Mouse (Mus musculus) forebrain, embryonic 14.5 days (tissue): ENCODE measurements at regions not wholly inside any gene's neighbourhood (a gene's known extent, or its start where the extent isn't known, plus 50 kb on each side); places are given as distances from the start of the nearest gene placed in this dataset.
"Not testable (repeated sequence)": the region's sequence is repeated elsewhere in the genome, so short reads cannot be mapped to it uniquely, and the experiment has no call there.

Source experiments
- ATAC-seq: fragments of 200-750 bp; cut with Nextera tagmentation; 2 replicates; pipeline ENCODE4 v1.8.0; 2017; ENCODE audit warnings: mild to moderate bottlenecking, moderate library complexity
- DNase-seq: peaks from one replicate; pipeline ENCODE4 v3.0.0-alpha.2; 2015; ENCODE audit warnings: low spot score
- H3K27ac ChIP-seq: fragments of 300-500 bp; sonication (generic); 2 replicates; pipeline ENCODE4 v1.5.1; 2014; ENCODE audit warnings: low read depth, mild to moderate bottlenecking, control low read depth, low read length, moderate library complexity
- H3K27me3 ChIP-seq: fragments of 300-500 bp; sonication (generic); replicated peaks from 2 replicates; pipeline ENCODE4 v1.6.1; 2014; ENCODE audit warnings: low read length, control low read depth, mixed read lengths; ENCODE audit not compliant: control insufficient read depth, insufficient read depth
- H3K36me3 ChIP-seq: fragments of 300-500 bp; sonication (generic); 2 replicates; pipeline ENCODE4 v1.6.1; 2014; ENCODE audit warnings: low read length, control low read depth; ENCODE audit not compliant: control insufficient read depth, insufficient read depth
- H3K4me1 ChIP-seq: fragments of 300-500 bp; sonication (generic); 2 replicates; pipeline ENCODE4 v1.6.1; 2014; ENCODE audit warnings: antibody characterized with exemption, low read length, control low read depth; ENCODE audit not compliant: control insufficient read depth, insufficient read depth
- H3K4me2 ChIP-seq: fragments of 300-500 bp; sonication (generic); 2 replicates; pipeline ENCODE4 v1.6.1; 2014; ENCODE audit warnings: mild to moderate bottlenecking, control low read depth, low read length
- H3K4me3 ChIP-seq: fragments of 300-500 bp; sonication (generic); 2 replicates; pipeline ENCODE4 v1.5.1; 2014; ENCODE audit warnings: low read depth, low read length, control low read depth
- H3K9ac ChIP-seq: fragments of 300-500 bp; sonication (generic); 2 replicates; pipeline ENCODE4 v1.6.1; 2014; ENCODE audit warnings: mild to moderate bottlenecking, low read length, control low read depth, moderate library complexity
- H3K9me3 ChIP-seq: fragments of 300-500 bp; sonication (generic); replicated peaks from 2 replicates; pipeline ENCODE4 v1.6.1; 2016; ENCODE audit warnings: low read length, control low read depth, mixed read lengths; ENCODE audit not compliant: control insufficient read depth
- WGBS: fragments of 180-500 bp; shearing (Covaris S2); extraction: QIAGEN DNeasy Blood & Tissue Kit; methylation state at CpG from one replicate; pipeline ENCODE4 v1.1.7; 2014; 5-methylcytosine and 5-hydroxymethylcytosine counted together

GRCm38 (mm10) chr1:176534417-176534816 lies 259.3 kb upstream of the Pld5 start:
- H3K9me3 ChIP-seq: no peaks in the 10 kb centered on the region
- H3K9ac ChIP-seq: no peak overlapping the region
- H3K4me2 ChIP-seq: no peak overlapping the region
- H3K27me3 ChIP-seq: no peaks in the 10 kb centered on the region
- ATAC-seq (no peak), DNase-seq (no peak)
- 91% methylated on average over 4 of the region's 4 CpGs for WGBS
- H3K4me1 ChIP-seq: no peaks in the 10 kb centered on the region
- no peak overlapping the region for H3K4me3 ChIP-seq
- H3K27ac ChIP-seq: no peak overlapping the region
- no peaks in the 10 kb centered on the region for H3K36me3 ChIP-seq

- WGBS: 62% methylated on average over 2 of the region's 2 CpGs
- no peaks in the 10 kb centered on the region for H3K4me1 ChIP-seq
- no peak overlapping the region for H3K4me3 ChIP-seq
- H3K4me2 ChIP-seq: no peak overlapping the region
- H3K27ac ChIP-seq: no peak overlapping the region
- ATAC-seq (no peak), DNase-seq (no peak)
- H3K9ac ChIP-seq: no peak overlapping the region
- no peaks in the 10 kb centered on the region for H3K9me3 ChIP-seq
- no peaks in the 10 kb centered on the region for H3K27me3 ChIP-seq
- no peaks in the 10 kb centered on the region for H3K36me3 ChIP-seq
Measured at GRCm38 (mm10) chr1:176529037-176529436, 253.9 kb upstream of the Pld5 start.

DNA sequence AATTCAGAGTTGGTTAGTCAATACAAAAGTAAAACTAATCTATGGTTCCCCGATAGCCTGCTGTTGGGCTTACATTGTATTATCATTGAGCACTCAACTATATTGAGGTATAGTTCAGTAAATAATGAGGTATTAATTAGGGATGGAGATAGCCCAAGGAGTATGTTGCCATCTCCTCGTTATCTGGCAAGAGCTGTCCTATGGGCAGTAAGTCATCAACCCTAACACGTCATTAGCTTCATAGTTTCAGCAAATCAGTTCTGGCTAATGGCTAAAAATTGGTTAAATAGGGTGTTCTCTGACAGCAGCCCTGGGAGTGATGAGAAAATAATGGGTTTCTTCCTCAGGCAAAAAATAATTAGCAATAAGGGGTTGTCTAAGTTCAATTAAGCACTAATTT lies 236.4 kb upstream of the Pld5 start:
- no peaks in the 10 kb centered on the region for H3K9me3 ChIP-seq
- no peak overlapping the region for H3K4me3 ChIP-seq
- WGBS: 28% methylated on average over 3 of the region's 3 CpGs
- ATAC-seq (no peak), DNase-seq (peak; percentile 12)
- 0 out of 2 replicates have a peak, but pooled peaks cover 2% of the 10 kb centered on the region for H3K4me1 ChIP-seq
- no peak overlapping the region for H3K27ac ChIP-seq
- no peaks in the 10 kb centered on the region for H3K27me3 ChIP-seq
- no peak overlapping the region for H3K9ac ChIP-seq
- no peak overlapping the region for H3K4me2 ChIP-seq
- H3K36me3 ChIP-seq: no peaks in the 10 kb centered on the region

DNA sequence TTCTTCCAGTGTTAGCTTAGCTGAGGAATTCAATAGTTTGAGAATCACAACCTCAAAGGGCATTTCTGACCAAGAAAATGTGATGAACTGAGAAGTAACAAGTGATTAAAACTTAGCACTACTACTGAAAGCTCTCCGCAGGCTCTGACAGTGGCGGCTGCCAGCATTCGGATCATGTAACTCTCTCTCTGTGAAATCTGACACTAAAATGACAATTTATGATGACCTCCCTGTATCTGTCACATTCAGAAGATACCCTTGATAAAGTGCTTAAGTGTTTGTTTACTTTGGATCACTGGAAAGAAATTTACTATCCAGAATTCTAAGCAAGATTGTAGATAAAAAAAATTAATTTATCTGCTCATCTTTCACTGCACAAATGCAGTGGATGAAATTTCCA lies 230.3 kb upstream of the Pld5 start:
- Histone ChIP-seq H3K4me1 (no peaks in the 10 kb centered on the region), H3K36me3 (no peaks in the 10 kb centered on the region), H3K27me3 (no peaks in the 10 kb centered on the region), H3K9ac (no peak overlapping the region), H3K4me3 (no peak overlapping the region), H3K27ac (no peak overlapping the region), H3K4me2 (no peak overlapping the region), H3K9me3 (no peaks in the 10 kb centered on the region)
- DNase-seq: no peak
- no peak for ATAC-seq
- 91% methylated on average over 3 of the region's 3 CpGs for WGBS

GRCm38 (mm10) chr1:176504731-176505130 lies 229.6 kb upstream of the Pld5 start:
- not testable (repeated sequence) for H3K27me3 ChIP-seq, H3K27ac ChIP-seq, ATAC-seq, H3K4me1 ChIP-seq, H3K9ac ChIP-seq, DNase-seq, H3K9me3 ChIP-seq, H3K4me2 ChIP-seq, H3K36me3 ChIP-seq, H3K4me3 ChIP-seq
- WGBS: 80% methylated on average over 6 of the region's 6 CpGs

- H3K4me1 ChIP-seq: no peaks in the 10 kb centered on the region
- no peaks in the 10 kb centered on the region for H3K36me3 ChIP-seq
- ATAC-seq (no peak), DNase-seq (no peak)
- H3K9me3 ChIP-seq: no peaks in the 10 kb centered on the region
- H3K27me3 ChIP-seq: no peaks in the 10 kb centered on the region
- no peak overlapping the region for H3K27ac ChIP-seq
- H3K9ac ChIP-seq: no peak overlapping the region
- H3K4me3 ChIP-seq: no peak overlapping the region
- H3K4me2 ChIP-seq: no peak overlapping the region
- WGBS: 92% methylated on average over 6 of the region's 6 CpGs
Measured at GRCm38 (mm10) chr1:176499010-176499650, 224.0 kb upstream of the Pld5 start.

DNA sequence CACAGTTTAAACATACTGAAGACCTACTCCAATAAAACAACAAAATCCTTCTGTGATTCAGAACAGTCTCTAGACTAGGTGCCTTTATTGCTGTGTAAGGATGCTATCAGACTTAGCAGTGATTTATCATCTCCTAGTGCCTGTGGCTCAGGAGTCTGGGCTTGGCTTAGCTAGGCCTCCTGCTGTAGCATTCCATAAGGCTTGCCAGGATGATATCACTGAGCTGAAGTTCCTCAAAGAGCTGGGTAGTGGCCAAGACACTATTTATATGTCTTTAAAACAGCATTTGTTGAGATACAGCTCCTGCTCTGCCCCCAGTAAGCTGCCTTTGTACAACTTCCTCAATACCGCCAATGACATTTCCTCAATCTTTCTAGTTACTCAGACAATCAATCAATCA lies 193.4 kb upstream of the Pld5 start:
- no peaks in the 10 kb centered on the region for H3K4me1 ChIP-seq
- H3K9ac ChIP-seq: no peak overlapping the region
- no peak overlapping the region for H3K4me3 ChIP-seq
- no peak overlapping the region for H3K27ac ChIP-seq
- no peaks in the 10 kb centered on the region for H3K27me3 ChIP-seq
- 96% methylated on average over 1 of the region's 1 CpGs for WGBS
- ATAC-seq (no peak), DNase-seq (no peak)
- no peaks in the 10 kb centered on the region for H3K36me3 ChIP-seq
- no peaks in the 10 kb centered on the region for H3K9me3 ChIP-seq
- H3K4me2 ChIP-seq: no peak overlapping the region

DNA sequence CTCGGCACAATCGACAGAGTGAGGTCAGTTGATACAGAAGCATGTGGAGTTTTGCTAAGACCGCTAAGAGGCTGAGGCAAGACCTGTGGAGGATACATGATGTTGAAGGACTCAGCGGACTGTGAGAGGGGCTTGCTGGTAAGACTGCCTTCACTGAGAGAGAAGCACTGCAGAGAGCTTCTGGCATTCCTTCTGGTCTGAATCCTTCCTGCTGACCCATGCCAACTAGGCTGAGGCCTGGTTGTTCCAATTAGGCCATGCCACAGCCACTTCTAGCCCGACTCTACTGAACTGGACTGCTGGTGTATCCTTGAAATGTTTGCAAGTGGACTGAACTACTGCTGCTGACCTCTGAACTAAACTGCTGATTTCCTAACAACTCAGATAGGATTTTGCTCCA lies 187.0 kb upstream of the Pld5 start:
- Histone ChIP-seq H3K4me3 (no peak overlapping the region), H3K4me2 (no peak overlapping the region), H3K4me1 (no peaks in the 10 kb centered on the region), H3K9ac (no peak overlapping the region), H3K9me3 (no peaks in the 10 kb centered on the region), H3K36me3 (no peaks in the 10 kb centered on the region), H3K27me3 (no peaks in the 10 kb centered on the region), H3K27ac (no peak overlapping the region)
- no peak for DNase-seq
- 77% methylated on average over 5 of the region's 5 CpGs for WGBS
- ATAC-seq: no peak

GRCm38 (mm10) chr1:176446735-176447134 lies 171.6 kb upstream of the Pld5 start:
- Histone ChIP-seq H3K27me3 (no peaks in the 10 kb centered on the region), H3K4me1 (no peaks in the 10 kb centered on the region), H3K4me3 (no peak overlapping the region), H3K9me3 (no peaks in the 10 kb centered on the region), H3K27ac (no peak overlapping the region), H3K9ac (no peak overlapping the region), H3K4me2 (no peak overlapping the region), H3K36me3 (no peaks in the 10 kb centered on the region)
- peak; percentile 14 for DNase-seq
- ATAC-seq: no peak
- WGBS: 65% methylated on average over 4 of the region's 4 CpGs
